Mouse (Mus musculus) heart, embryonic 12.5 days (tissue): ENCODE measurements around the gene S1pr4. TPM values are rescaled to one million over a fixed set of nuclear protein-coding genes. Genes with fewer than 3 reads are reported as not detected.

Experiments used
- ATAC-seq: fragments of 200-750 bp; cut with Nextera tagmentation; 2 replicates; pipeline ENCODE4 v1.8.0; 2017; ENCODE audit warnings: moderate TSS enrichment, moderate library complexity; ENCODE audit not compliant: insufficient number of reproducible peaks, low FRiP score
- H3K27ac ChIP-seq: fragments of 300-500 bp; sonication (generic); 2 replicates; pipeline ENCODE4 v1.5.1; 2016; ENCODE audit warnings: mild to moderate bottlenecking, moderate library complexity; ENCODE audit not compliant: poor library complexity, severe bottlenecking
- H3K27me3 ChIP-seq: fragments of 300-500 bp; sonication (generic); replicated peaks from 2 replicates; pipeline ENCODE4 v1.6.1; 2016; ENCODE audit warnings: mild to moderate bottlenecking, moderate library complexity
- H3K36me3 ChIP-seq: fragments of 300-500 bp; sonication (generic); 2 replicates; pipeline ENCODE4 v1.6.1; 2016; ENCODE audit warnings: mild to moderate bottlenecking, moderate library complexity
- H3K4me1 ChIP-seq: fragments of 300-500 bp; sonication (generic); replicated peaks from 2 replicates; pipeline ENCODE4 v1.6.1; 2016; ENCODE audit warnings: mild to moderate bottlenecking
- H3K4me2 ChIP-seq: fragments of 300-500 bp; sonication (generic); 2 replicates; pipeline ENCODE4 v1.6.1; 2016; ENCODE audit warnings: mild to moderate bottlenecking, moderate library complexity
- H3K4me3 ChIP-seq: fragments of 300-500 bp; sonication (generic); 2 replicates; pipeline ENCODE4 v1.5.1; 2016; ENCODE audit warnings: mild to moderate bottlenecking
- H3K9ac ChIP-seq: fragments of 300-500 bp; sonication (generic); 2 replicates; pipeline ENCODE4 v1.6.1; 2016; ENCODE audit warnings: mild to moderate bottlenecking, moderate library complexity
- H3K9me3 ChIP-seq: fragments of 300-500 bp; sonication (generic); replicated peaks from 2 replicates; pipeline ENCODE4 v1.6.1; 2016; ENCODE audit warnings: mild to moderate bottlenecking, moderate library complexity
- WGBS: fragments of 180-500 bp; shearing (Covaris S2); methylation state at CpG from one replicate; pipeline ENCODE4 v1.1.7; 2016; 5-methylcytosine and 5-hydroxymethylcytosine counted together
- polyA plus RNA-seq: library from polyadenylated mRNA; unstranded; fragments of >200 nt; fragmentation: Nextera tagmentation; extraction: Ambion mirVana; gene quantifications from 2 replicates; pipeline ENCODE4 v1.2.1, GENCODE M21; 2016

Gene S1pr4
- polyA plus RNA-seq, 1 experiment from 2014 or later: 0.52 TPM

- H3K9me3 ChIP-seq: no peaks in the 10 kb centered on the region
- no peak overlapping the region for H3K9ac ChIP-seq
- 91% methylated on average over 11 of the region's 11 CpGs for WGBS
- H3K4me3 ChIP-seq: no peak overlapping the region
- peaks cover 63% of the 10 kb centered on the region for H3K36me3 ChIP-seq
- no peak overlapping the region for H3K4me2 ChIP-seq
- H3K27me3 ChIP-seq: no peaks in the 10 kb centered on the region
- H3K27ac ChIP-seq: no peak overlapping the region
- peaks cover 28% of the 10 kb centered on the region for H3K4me1 ChIP-seq
- ATAC-seq: no peak
Observed at GRCm38 (mm10) chr10:81492606-81493240, 7.2 kb downstream of the S1pr4 start.

- ATAC-seq: no peak
- H3K27me3 ChIP-seq: no peaks in the 10 kb centered on the region
- peaks cover 33% of the 10 kb centered on the region for H3K4me1 ChIP-seq
- WGBS: 92% methylated on average over 9 of the region's 9 CpGs
- no peak overlapping the region for H3K27ac ChIP-seq
- H3K9ac ChIP-seq: no peak overlapping the region
- no peaks in the 10 kb centered on the region for H3K9me3 ChIP-seq
- no peak overlapping the region for H3K4me2 ChIP-seq
- no peak overlapping the region for H3K4me3 ChIP-seq
- H3K36me3 ChIP-seq: peaks cover 80% of the 10 kb centered on the region
Observed at GRCm38 (mm10) chr10:81491018-81491417, 8.9 kb downstream of the S1pr4 start.

GRCm38 (mm10) chr10:81489941-81490340 is 10.0 kb downstream of the S1pr4 start:
- Histone ChIP-seq H3K9ac (no peak overlapping the region), H3K4me2 (no peak overlapping the region), H3K4me1 (peaks cover 25% of the 10 kb centered on the region), H3K36me3 (peaks cover 81% of the 10 kb centered on the region), H3K9me3 (no peaks in the 10 kb centered on the region), H3K27me3 (no peaks in the 10 kb centered on the region), H3K4me3 (no peak overlapping the region), H3K27ac (no peak overlapping the region)
- no peak for ATAC-seq
- 80% methylated on average over 14 of the region's 14 CpGs for WGBS

GRCm38 (mm10) chr10:81488081-81488480 is 11.9 kb downstream of the S1pr4 start:
- H3K4me2 ChIP-seq: no peak overlapping the region
- no peaks in the 10 kb centered on the region for H3K9me3 ChIP-seq
- no peaks in the 10 kb centered on the region for H3K27me3 ChIP-seq
- 68% methylated on average over 11 of the region's 11 CpGs for WGBS
- 0 out of 2 replicates have a peak overlapping the region, but pooled peaks have one; percentile 3 for H3K9ac ChIP-seq
- no peak overlapping the region for H3K27ac ChIP-seq
- H3K36me3 ChIP-seq: peaks cover 71% of the 10 kb centered on the region
- ATAC-seq: no peak
- no peak overlapping the region for H3K4me3 ChIP-seq
- peaks cover 14% of the 10 kb centered on the region for H3K4me1 ChIP-seq

GRCm38 (mm10) chr10:81486496-81486895 is 13.4 kb downstream of the S1pr4 start:
- H3K27me3 ChIP-seq: peaks cover 15% of the 10 kb centered on the region
- 93% methylated on average over 10 of the region's 10 CpGs for WGBS
- H3K4me1 ChIP-seq: peaks cover 22% of the 10 kb centered on the region
- no peaks in the 10 kb centered on the region for H3K9me3 ChIP-seq
- peaks cover 55% of the 10 kb centered on the region for H3K36me3 ChIP-seq
- no peak overlapping the region for H3K4me2 ChIP-seq
- H3K27ac ChIP-seq: no peak overlapping the region
- ATAC-seq: no peak
- no peak overlapping the region for H3K4me3 ChIP-seq
- H3K9ac ChIP-seq: no peak overlapping the region

- Histone ChIP-seq H3K4me3 (no peak overlapping the region), H3K9ac (no peak overlapping the region), H3K4me1 (peaks cover 22% of the 10 kb centered on the region), H3K27ac (no peak overlapping the region), H3K9me3 (no peaks in the 10 kb centered on the region), H3K4me2 (no peak overlapping the region), H3K27me3 (peaks cover 24% of the 10 kb centered on the region), H3K36me3 (peaks cover 46% of the 10 kb centered on the region)
- 62% methylated on average over 7 of the region's 7 CpGs for WGBS
- no peak for ATAC-seq
Observed at GRCm38 (mm10) chr10:81485479-81486018, 14.4 kb downstream of the S1pr4 start.

- Histone ChIP-seq H3K4me3 (no peak overlapping the region), H3K27ac (no peak overlapping the region), H3K27me3 (peaks cover 29% of the 10 kb centered on the region), H3K9ac (no peak overlapping the region), H3K36me3 (peaks cover 41% of the 10 kb centered on the region), H3K9me3 (no peaks in the 10 kb centered on the region), H3K4me1 (peaks cover 22% of the 10 kb centered on the region), H3K4me2 (no peak overlapping the region)
- WGBS: 26% methylated on average over 2 of the region's 2 CpGs
- no peak for ATAC-seq
Observed at GRCm38 (mm10) chr10:81485060-81485449, 14.9 kb downstream of the S1pr4 start.

- no peak for ATAC-seq
- 68% methylated on average over 6 of the region's 6 CpGs for WGBS
- Histone ChIP-seq H3K4me1 (peaks cover 22% of the 10 kb centered on the region), H3K9me3 (no peaks in the 10 kb centered on the region), H3K36me3 (peaks cover 36% of the 10 kb centered on the region), H3K27me3 (peaks cover 34% of the 10 kb centered on the region), H3K27ac (no peak overlapping the region), H3K9ac (no peak overlapping the region), H3K4me2 (no peak overlapping the region), H3K4me3 (no peak overlapping the region)
Observed at GRCm38 (mm10) chr10:81484441-81485059, 15.4 kb downstream of the S1pr4 start.

GRCm38 (mm10) chr10:81483983-81484382 is 15.9 kb downstream of the S1pr4 start:
- no peak overlapping the region for H3K9ac ChIP-seq
- H3K27me3 ChIP-seq: peaks cover 35% of the 10 kb centered on the region

GRCm38 (mm10) chr10:81482533-81482889 is 17.4 kb downstream of the S1pr4 start, which contains the start of gene Celf5:
Gene Celf5 (minus strand): TSS chr10:81482709.
- 0% methylated on average over 36 of the region's 36 CpGs for WGBS
- peaks cover 15% of the 10 kb centered on the region for H3K36me3 ChIP-seq
- H3K9me3 ChIP-seq: no peaks in the 10 kb centered on the region
- no peak within 1 kb of the TSS for H3K27ac ChIP-seq
- H3K27me3 ChIP-seq: peaks cover 49% of the 10 kb centered on the region
- peak; percentile 43; the same call in 1 of the 2 replicates for ATAC-seq
- peaks cover 11% of the 10 kb centered on the region for H3K4me1 ChIP-seq
- peak within 1 kb of the TSS; percentile 51 for H3K4me3 ChIP-seq
- peak within 1 kb of the TSS; percentile 67 for H3K9ac ChIP-seq
- peak within 1 kb of the TSS; percentile 90 for H3K4me2 ChIP-seq

More at GRCm38 (mm10) chr10:81483983-81484382, 15.9 kb downstream of the S1pr4 start:
- WGBS: 18% methylated on average over 9 of the region's 9 CpGs
- H3K9me3 ChIP-seq: no peaks in the 10 kb centered on the region
- no peak for ATAC-seq
- H3K27ac ChIP-seq: no peak overlapping the region
- no peak overlapping the region for H3K4me2 ChIP-seq
- peaks cover 22% of the 10 kb centered on the region for H3K4me1 ChIP-seq
- H3K36me3 ChIP-seq: peaks cover 30% of the 10 kb centered on the region
- H3K4me3 ChIP-seq: no peak overlapping the region

GRCm38 (mm10) chr10:81481605-81482532 is 18.1 kb downstream of the S1pr4 start:
- no peak overlapping the region for H3K27ac ChIP-seq
- peak overlapping the region; percentile 51 for H3K4me3 ChIP-seq
- H3K4me1 ChIP-seq: peaks cover 8% of the 10 kb centered on the region
- H3K36me3 ChIP-seq: peaks cover 9% of the 10 kb centered on the region
- H3K4me2 ChIP-seq: peak overlapping the region; percentile 90
- peak overlapping the region; percentile 67 for H3K9ac ChIP-seq
- H3K9me3 ChIP-seq: no peaks in the 10 kb centered on the region
- 6% methylated on average over 35 of the region's 35 CpGs for WGBS
- ATAC-seq: no peak
- peaks cover 56% of the 10 kb centered on the region for H3K27me3 ChIP-seq
